Mouse (Mus musculus) cerebellum, postnatal 25 days (tissue): Measurements from ENCODE around the gene Tmem117.

ENCODE experiments used
- DNase-seq, 2 experiments: peaks; one replicate each; pipeline ENCODE4 v3.0.0; 2021; ENCODE audit warnings: mixed read lengths in 2 of 2

The Tmem117 gene

DNA sequence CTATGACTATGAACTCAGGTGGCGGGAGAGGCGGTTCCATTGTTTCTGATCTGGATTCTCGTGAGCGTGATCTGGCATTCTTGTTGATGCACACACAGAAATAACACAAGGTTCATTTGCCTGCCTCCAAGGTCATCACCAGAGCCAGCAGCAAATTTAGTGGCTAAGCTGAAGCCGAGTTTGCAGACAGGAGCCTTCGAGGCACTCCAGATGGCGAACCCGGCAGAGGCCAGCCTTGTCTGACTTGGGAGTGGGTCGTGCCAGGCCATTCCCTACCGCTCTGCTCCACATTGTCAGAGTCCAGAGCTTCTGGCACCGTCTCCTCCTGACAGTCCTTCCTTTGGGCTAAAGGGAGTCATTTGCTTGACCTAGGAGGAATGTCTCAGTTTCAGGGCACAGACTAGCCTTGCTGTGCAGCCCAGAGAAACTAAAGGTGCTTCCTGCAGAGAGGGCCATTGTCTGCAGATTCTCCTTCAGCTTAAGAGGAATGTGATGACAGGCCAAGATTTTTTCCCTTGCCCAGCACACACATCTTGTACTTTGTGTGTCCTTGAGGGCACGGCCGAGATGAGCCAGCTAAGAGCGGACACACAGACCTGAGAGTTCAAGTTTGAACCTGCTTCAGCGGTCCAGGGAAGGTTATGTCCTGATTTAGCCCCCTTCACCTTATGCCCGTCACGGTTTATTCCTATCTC lies 20.2 kb downstream of the Tmem117 start:
- DNase-seq, result peak; percentile 70 to 78

DNA sequence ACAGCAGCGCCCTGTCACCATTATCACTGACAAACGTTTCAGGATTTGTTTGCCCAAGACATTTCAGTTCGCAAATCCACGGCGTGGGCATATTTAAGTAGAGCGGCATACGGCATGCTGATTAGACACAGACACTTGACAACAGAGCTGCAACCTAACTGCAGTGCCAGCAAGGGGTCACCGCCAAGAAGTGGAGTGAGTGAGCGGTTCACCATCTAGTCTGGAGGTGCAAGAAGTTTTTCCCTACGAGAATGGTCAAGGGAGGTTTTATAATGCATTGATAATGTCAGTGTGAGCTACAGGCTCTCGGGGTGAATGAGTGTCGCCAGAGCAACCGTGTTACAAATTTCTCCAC lies 20.7 kb downstream of the Tmem117 start:
- peak in 1 of 2 experiments; percentile 30 for DNase-seq

DNA sequence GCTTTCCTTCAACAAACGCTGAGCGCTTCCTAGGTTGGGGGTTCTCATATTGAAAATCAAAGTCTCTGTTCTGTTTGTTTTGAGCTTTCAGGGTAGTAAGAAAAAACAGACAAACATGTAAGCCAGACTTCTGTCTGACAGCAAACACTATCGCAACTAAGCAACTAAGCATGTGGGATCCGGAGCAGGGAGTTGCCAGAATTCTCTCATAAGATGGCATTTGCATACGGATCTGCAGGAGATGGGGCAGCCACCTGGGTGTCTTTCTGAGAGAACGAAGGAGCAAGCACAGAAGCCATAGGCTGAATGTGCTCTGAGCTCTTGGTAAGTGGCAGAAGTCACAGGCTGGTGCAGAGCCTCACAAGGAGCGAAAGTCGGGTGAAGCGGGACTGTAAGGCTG lies 22.3 kb downstream of the Tmem117 start:
- DNase-seq, result no peak

- DNase-seq, result no peak
These were observed 23.2 kb downstream of the Tmem117 start for GRCm38 (mm10) chr15:94651969-94652842.

DNA sequence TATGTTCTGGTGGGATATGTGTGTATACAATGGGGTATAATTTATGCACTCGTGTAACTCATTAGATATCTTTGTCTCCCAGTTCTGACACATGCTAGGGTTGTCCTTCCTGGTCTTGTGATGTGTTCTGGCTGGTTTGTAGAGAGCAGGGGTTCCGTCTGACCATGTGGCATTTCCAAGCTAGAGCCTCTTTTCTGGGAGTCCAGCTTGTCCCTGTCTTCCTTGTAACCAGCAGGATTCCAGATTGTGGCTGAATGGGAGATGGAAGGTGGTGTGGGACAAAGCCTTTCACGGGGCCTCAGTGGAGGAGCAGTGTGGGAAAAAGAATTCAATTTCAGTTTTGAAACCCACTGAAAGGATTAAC lies 23.8 kb downstream of the Tmem117 start:
- no peak for DNase-seq

GRCm38 (mm10) chr15:94655811-94656323 lies 26.8 kb downstream of the Tmem117 start:
- peak in 1 of 2 experiments; percentile 34 for DNase-seq

- no peak for DNase-seq
These were observed 28.9 kb downstream of the Tmem117 start for GRCm38 (mm10) chr15:94657882-94658281.

DNA sequence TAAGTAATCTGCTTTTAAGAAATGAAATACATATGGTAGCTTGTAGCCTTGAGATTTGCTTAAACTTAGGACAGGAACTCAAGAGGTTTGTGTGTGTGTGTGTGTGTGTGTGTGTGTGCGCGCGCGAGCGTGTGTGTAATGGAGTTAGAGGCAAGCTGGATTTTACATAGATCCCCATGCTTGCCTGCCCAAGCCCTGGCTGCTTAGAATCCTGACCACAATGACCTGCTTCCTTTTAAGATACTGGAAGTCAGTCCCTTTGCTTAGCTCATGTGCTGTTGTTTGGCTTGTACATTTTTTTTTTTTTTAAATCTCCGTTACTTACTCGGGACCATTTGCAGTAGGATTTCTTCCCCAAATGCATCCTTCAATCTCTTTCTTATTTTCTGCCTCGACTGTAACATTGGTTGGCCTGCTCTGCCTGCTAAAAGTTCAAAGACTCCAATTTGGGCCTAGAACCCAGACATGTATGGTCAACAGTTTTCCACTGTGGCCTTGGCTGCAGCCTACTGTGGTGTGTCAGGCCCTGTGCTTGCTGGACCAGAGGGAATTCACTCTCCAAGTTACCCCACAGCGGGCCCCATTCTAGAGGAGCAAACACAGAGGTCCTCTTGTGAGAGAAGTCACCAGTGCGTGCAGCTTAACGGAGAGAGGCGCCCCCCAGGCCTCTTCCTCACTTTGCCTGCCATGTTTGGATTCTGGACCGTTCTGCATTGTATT lies 29.5 kb downstream of the Tmem117 start:
- DNase-seq, result no peak

GRCm38 (mm10) chr15:94659112-94659437 lies 30.0 kb downstream of the Tmem117 start:
- peak; percentile 55 to 69 for DNase-seq

DNA sequence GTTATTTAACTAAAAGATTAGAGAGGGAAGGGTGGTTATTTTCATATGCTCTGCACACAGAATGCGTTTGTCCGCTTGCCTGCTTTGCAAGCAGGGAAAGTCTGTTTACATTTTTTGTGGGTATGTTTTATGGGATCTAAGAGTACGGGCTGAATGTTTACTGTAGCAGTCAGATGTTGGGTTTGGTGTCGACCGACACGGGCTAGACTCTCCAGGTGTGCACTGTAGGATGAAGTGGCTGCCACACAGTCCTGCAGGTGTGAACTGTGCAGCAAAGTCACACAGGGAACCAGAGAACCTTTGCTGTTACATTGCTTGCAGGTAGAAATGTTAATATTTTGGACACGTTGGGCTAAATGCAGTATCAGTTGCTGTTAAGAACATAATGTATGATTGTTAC lies 31.9 kb downstream of the Tmem117 start:
- DNase-seq, result no peak

DNA sequence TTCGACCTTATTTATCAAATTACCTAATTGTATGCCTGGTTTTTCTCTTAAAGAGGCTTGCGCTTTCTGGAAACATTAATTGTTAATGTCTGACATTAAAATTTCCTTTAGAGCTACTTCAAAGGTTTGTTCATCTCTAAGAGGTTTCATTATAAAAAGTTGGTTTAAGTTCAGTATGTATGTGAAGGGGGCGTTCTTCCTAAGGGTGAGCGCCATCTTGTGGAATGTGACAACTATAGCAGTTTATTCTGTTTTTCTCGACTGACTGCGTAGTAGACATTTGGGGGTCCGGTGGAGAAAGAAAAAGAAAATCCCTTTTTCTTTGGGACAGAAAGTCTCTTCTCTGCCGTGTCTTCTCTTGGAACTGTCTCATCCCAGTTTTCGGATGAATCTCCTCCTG lies 32.4 kb downstream of the Tmem117 start:
- DNase-seq, result peak in 1 of 2 experiments; percentile 45

DNA sequence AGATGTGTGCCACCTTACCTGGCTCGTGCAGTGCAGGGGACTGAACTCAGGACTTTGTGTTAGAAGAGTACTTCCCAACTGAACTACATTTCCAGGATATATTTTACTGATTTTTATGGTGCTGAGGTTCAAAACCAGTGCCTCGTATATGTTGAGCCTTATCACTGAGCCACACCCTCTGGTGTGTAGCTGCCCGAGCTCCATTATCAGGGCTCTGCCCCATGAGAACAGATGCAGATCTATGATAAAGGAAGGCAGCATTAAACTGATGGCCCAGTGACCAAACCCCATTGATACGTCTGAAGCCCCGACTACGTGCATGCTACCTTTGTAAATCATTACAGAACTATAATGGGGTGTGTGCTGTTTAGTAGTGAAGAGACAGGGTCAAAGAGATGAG lies 35.6 kb downstream of the Tmem117 start:
- DNase-seq, result no peak

GRCm38 (mm10) chr15:94681135-94681534 lies 52.1 kb downstream of the Tmem117 start:
- no peak for DNase-seq

DNA sequence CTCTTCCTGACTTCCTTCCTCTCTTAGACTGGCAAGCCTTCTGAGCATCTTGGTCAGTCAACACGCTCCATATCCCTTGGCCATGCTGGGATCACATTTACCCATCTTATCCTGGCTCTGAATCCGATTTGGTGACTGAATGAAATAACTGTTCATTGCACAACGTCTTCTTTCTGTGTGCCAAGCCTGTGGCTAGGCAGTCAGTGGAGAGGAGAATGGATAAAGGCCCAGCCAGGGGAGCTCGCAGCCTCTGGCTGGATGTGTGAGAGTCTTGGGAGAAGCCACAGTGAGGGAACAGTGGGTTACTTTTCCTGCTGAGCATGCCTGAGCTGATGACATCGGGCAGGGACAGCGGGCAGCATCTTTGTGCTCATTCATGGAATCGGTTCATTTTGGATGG lies 55.2 kb downstream of the Tmem117 start:
- DNase-seq, result no peak

- DNase-seq, result no peak
These were observed 58.1 kb downstream of the Tmem117 start for GRCm38 (mm10) chr15:94687176-94687575.

DNA sequence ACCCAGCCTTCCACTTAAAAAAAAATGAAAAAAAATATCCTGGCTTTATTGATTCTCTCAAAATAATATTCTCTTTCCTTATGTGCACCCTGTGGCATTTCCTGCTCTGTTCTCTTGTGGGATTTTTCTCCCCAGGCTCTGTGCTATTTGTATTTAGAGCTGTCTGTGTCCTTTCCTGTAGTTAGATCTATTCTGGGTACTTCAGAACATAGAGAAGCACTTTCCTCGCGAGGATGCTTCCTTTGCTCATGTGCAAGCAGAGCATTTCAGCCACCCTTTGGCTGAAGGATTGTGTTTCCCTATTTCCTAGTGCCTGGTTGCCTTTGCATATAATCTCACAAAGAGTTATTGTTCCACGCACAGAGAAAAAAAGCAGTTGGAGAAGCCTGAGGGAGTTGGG lies 58.6 kb downstream of the Tmem117 start:
- no peak for DNase-seq

- no peak for DNase-seq
These were observed 60.3 kb downstream of the Tmem117 start for GRCm38 (mm10) chr15:94689195-94689883.

- no peak for DNase-seq
These were observed 60.8 kb downstream of the Tmem117 start for GRCm38 (mm10) chr15:94689884-94690231.

DNA sequence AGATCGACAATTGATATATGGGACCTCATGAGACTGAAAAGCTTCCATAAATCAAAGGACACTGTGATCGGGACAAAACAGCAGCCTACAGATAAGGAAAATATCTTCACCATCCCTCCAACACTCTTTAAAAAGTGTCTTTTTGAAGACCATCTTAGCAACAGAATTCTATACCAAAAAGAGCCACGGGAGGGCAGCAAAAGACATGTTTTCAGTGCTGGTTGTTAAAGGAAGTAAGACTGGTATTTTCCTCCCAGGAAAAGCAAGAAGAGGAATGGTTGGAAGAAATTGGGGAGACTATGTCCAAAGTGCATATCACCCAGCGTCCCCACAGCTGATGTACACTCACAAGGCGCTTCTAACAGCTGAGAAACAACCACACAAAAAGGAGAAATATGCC lies 93.7 kb downstream of the Tmem117 start:
- peak; percentile 60 to 82 for DNase-seq

DNA sequence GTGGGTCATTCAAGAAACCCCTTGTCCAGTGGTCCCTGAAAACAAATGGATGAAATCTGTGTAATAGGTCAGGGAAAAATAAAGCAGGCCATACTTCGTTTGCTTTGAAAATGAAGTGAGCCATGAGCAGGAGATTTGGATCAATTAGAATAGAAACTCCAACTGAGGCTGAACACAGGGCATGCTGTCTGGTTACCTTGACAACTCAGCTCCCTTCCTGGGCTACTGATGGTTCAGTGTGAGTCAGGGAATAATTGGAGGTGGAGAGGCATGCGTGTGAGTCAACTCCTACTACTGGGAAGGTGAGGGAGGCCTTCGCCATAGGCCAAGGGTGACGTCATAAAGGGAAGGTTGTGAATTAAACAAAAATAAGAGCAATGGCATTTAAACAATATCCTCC lies 103.1 kb downstream of the Tmem117 start:
- no peak for DNase-seq

- DNase-seq, result peak; percentile 53 to 65
These were observed 140.2 kb downstream of the Tmem117 start for GRCm38 (mm10) chr15:94769227-94769626.

GRCm38 (mm10) chr15:94770832-94771578 lies 142.0 kb downstream of the Tmem117 start:
- DNase-seq, result peak; percentile 21 to 28
